Mouse (Mus musculus) heart, embryonic 14.5 days (tissue): ENCODE measurements at regions not wholly inside any gene's neighbourhood (a gene's known extent, or its start where the extent isn't known, plus 50 kb on each side); places are given as distances from the start of the nearest gene placed in this dataset.

Source experiments
- ATAC-seq: fragments of 200-750 bp; cut with Nextera tagmentation; 2 replicates; pipeline ENCODE4 v1.8.0; 2017; ENCODE audit warnings: low read depth, moderate TSS enrichment; ENCODE audit not compliant: insufficient number of reproducible peaks, insufficient read depth, low FRiP score
- H3K27ac ChIP-seq, 2 experiments: fragments of 200-500 bp in 1 of 2; fragments of 300-500 bp in 1 of 2; sonication (generic) in 1 of 2; replicated peaks in 1 of 2; 2 replicates each; pipeline ENCODE4 v1.5.1; 2012 to 2014; ENCODE audit warnings: low read depth in 2 of 2, low read length in 2 of 2, control low read depth in 1 of 2, mild to moderate bottlenecking in 1 of 2, mixed read lengths in 1 of 2; ENCODE audit not compliant: control insufficient read depth in 1 of 2, insufficient read depth in 1 of 2
- H3K27me3 ChIP-seq: fragments of 300-500 bp; sonication (generic); 2 replicates; pipeline ENCODE4 v1.6.1; 2014; ENCODE audit warnings: mild to moderate bottlenecking, low read length, control low read depth; ENCODE audit not compliant: control insufficient read depth, insufficient read depth
- H3K36me3 ChIP-seq: fragments of 300-500 bp; sonication (generic); 2 replicates; pipeline ENCODE4 v1.6.1; 2014; ENCODE audit warnings: mild to moderate bottlenecking, control low read depth, low read length, mixed read lengths; ENCODE audit not compliant: control insufficient read depth, insufficient read depth
- H3K4me1 ChIP-seq, 2 experiments: fragments of 200-500 bp in 1 of 2; fragments of 300-500 bp in 1 of 2; sonication (generic) in 1 of 2; 2 replicates each; pipeline ENCODE4 v1.6.1; 2012 to 2014; ENCODE audit warnings: low read length in 2 of 2, control low read depth in 1 of 2, mixed read lengths in 1 of 2; ENCODE audit not compliant: control insufficient read depth in 2 of 2, insufficient read depth in 2 of 2
- H3K4me2 ChIP-seq: fragments of 300-500 bp; sonication (generic); 2 replicates; pipeline ENCODE4 v1.6.1; 2014; ENCODE audit warnings: mild to moderate bottlenecking, low read length
- H3K4me3 ChIP-seq, 2 experiments: fragments of 200-500 bp in 1 of 2; fragments of 300-500 bp in 1 of 2; sonication (generic) in 1 of 2; 2 replicates each; pipeline ENCODE4 v1.5.1; 2012 to 2014; ENCODE audit warnings: low read length in 2 of 2, mild to moderate bottlenecking in 2 of 2, control low read depth in 1 of 2, low read depth in 1 of 2, moderate library complexity in 1 of 2; ENCODE audit not compliant: control insufficient read depth in 1 of 2, insufficient read depth in 1 of 2
- H3K9ac ChIP-seq: fragments of 300-500 bp; sonication (generic); 2 replicates; pipeline ENCODE4 v1.6.1; 2014; ENCODE audit warnings: mild to moderate bottlenecking, low read length
- H3K9me3 ChIP-seq: fragments of 300-500 bp; sonication (generic); 2 replicates; pipeline ENCODE4 v1.6.1; 2016; ENCODE audit warnings: low read length, control low read depth; ENCODE audit not compliant: control insufficient read depth
- WGBS: fragments of 180-500 bp; shearing (Covaris S2); extraction: QIAGEN DNeasy Blood & Tissue Kit; methylation state at CpG from one replicate; pipeline ENCODE4 v1.1.7; 2014; 5-methylcytosine and 5-hydroxymethylcytosine counted together

DNA sequence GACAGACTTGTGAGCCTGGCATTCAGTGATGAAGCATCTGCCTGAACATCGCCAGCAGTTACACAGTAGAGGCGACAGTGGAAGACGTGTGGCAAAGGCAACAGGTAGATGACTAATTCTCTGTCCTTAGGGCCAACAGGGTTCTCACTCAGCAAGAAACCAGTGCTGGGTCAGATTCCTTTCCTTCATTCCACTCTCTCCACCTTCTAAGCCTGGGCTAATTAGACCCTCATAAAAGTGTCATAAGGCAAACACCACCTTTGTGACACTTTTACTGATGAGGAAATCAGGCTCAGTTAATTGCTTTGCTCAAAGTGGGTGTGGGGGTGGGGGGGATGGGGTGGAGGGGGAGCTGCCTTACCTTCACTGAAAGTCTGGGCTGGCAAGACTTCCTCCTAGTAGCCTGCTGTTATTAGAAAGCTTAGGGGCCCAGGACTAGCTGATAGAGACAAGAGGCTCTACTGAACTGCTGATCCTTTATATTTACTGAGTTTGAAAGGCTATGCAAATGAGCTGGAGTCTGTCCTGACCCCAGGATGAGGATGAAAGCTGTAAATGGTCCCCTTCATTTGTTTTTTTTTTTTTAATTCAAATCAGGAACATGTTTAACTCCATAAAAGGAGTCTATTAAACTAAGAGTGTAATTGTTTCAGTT, 98.8 kb downstream of the Dact1 start:
- WGBS, result 60% methylated on average over 3 of the region's 3 CpGs
- no peak for ATAC-seq
- Histone ChIP-seq H3K27me3 (no peaks in the 10 kb centered on the region), H3K9ac (no peak overlapping the region), H3K9me3 (no peaks in the 10 kb centered on the region), H3K4me1 (no peaks in the 10 kb centered on the region), H3K4me3 (no peak overlapping the region), H3K4me2 (no peak overlapping the region), H3K27ac (no peak overlapping the region), H3K36me3 (no peaks in the 10 kb centered on the region)

DNA sequence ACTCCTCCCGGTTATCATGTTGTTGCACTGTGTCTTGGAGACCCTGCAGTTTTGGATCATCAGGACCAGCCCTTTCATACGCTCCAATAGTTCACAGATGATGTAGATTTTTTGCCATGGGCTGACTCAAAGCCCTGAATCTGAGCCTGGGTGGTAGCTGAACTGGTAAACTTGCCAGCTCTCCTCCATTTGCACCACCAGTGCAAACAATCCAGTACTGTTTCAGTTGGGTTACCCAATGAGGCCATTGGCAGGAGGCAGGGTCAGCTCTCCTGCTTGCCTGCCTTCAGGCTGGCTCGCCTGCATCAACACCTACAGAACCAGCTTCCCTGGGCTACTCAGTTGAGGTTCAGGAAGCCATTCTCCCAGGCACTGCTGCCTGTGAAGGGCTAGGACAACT, 102.6 kb downstream of the Dact1 start:
- H3K4me2 ChIP-seq, result no peak overlapping the region
- H3K4me3 ChIP-seq, result no peak overlapping the region
- ATAC-seq, result no peak
- 84% methylated on average over 3 of the region's 3 CpGs for WGBS
- no peaks in the 10 kb centered on the region for H3K27me3 ChIP-seq
- no peaks in the 10 kb centered on the region for H3K9me3 ChIP-seq
- no peak overlapping the region for H3K9ac ChIP-seq
- H3K27ac ChIP-seq, result no peak overlapping the region
- H3K36me3 ChIP-seq, result no peaks in the 10 kb centered on the region
- no peaks in the 10 kb centered on the region for H3K4me1 ChIP-seq

DNA sequence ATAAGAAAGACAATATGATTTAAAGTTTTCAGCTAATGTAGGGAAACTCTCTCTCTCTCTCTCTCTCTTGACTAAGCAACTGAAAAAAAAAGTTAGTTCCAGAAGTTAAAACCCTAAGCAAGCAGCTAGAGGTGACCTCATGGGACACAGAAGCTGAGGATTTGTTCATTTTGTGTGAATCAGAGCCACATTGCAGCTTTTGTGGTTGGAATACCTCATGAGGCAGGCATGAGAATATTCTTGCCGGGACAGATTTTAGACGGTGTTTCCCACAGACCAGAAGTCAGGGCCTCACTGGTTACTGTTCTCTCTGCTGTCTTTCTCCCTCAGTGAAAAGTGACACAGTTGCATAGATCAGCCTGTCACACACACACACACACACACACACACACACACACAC, 107.3 kb downstream of the Dact1 start:
- Histone ChIP-seq H3K36me3 (no peaks in the 10 kb centered on the region), H3K4me2 (no peak overlapping the region), H3K27ac (no peak overlapping the region), H3K4me3 (no peak overlapping the region), H3K4me1 (no peaks in the 10 kb centered on the region), H3K9ac (no peak overlapping the region), H3K27me3 (no peaks in the 10 kb centered on the region), H3K9me3 (no peaks in the 10 kb centered on the region)
- ATAC-seq, result no peak
- 77% methylated on average over 2 of the region's 2 CpGs for WGBS

- ATAC-seq, result no peak
Measured at GRCm38 (mm10) chr12:71418186-71418585, 108.5 kb downstream of the Dact1 start.

GRCm38 (mm10) chr12:71419161-71419560, 109.5 kb downstream of the Dact1 start:
- H3K36me3 ChIP-seq, result no peaks in the 10 kb centered on the region
- H3K27me3 ChIP-seq, result no peaks in the 10 kb centered on the region
- H3K4me3 ChIP-seq, result no peak overlapping the region
- H3K9me3 ChIP-seq, result no peaks in the 10 kb centered on the region
- no peak for ATAC-seq
- WGBS, result 50% methylated on average over 4 of the region's 4 CpGs
- H3K27ac ChIP-seq, result no peak overlapping the region
- no peaks in the 10 kb centered on the region for H3K4me1 ChIP-seq
- no peak overlapping the region for H3K4me2 ChIP-seq
- H3K9ac ChIP-seq, result no peak overlapping the region

More at GRCm38 (mm10) chr12:71418186-71418585, 108.5 kb downstream of the Dact1 start:
- no peak overlapping the region for H3K9ac ChIP-seq
- H3K4me2 ChIP-seq, result no peak overlapping the region
- WGBS, result 65% methylated on average over 7 of the region's 7 CpGs
- H3K27ac ChIP-seq, result no peak overlapping the region
- no peak overlapping the region for H3K4me3 ChIP-seq
- H3K36me3 ChIP-seq, result no peaks in the 10 kb centered on the region
- no peaks in the 10 kb centered on the region for H3K4me1 ChIP-seq
- no peaks in the 10 kb centered on the region for H3K9me3 ChIP-seq
- no peaks in the 10 kb centered on the region for H3K27me3 ChIP-seq

- 13% methylated on average over 10 of the region's 10 CpGs for WGBS
- H3K36me3 ChIP-seq, result no peaks in the 10 kb centered on the region
- H3K4me3 ChIP-seq, result no peak overlapping the region
- H3K4me1 ChIP-seq, result peaks cover 10 to 21% of the 10 kb centered on the region in 2 experiments
- H3K4me2 ChIP-seq, result no peak overlapping the region
- no peak overlapping the region for H3K27ac ChIP-seq
- H3K9ac ChIP-seq, result no peak overlapping the region
- no peak for ATAC-seq
- H3K27me3 ChIP-seq, result no peaks in the 10 kb centered on the region
- H3K9me3 ChIP-seq, result no peaks in the 10 kb centered on the region
Measured at GRCm38 (mm10) chr12:71426023-71426719, 116.5 kb downstream of the Dact1 start.

- WGBS, result 48% methylated on average over 2 of the region's 2 CpGs
- H3K36me3 ChIP-seq, result no peaks in the 10 kb centered on the region
- H3K9ac ChIP-seq, result no peak overlapping the region
- H3K27ac ChIP-seq, result no peak overlapping the region
- no peak overlapping the region for H3K4me3 ChIP-seq
- ATAC-seq, result no peak
- peaks cover 10 to 21% of the 10 kb centered on the region in 2 experiments for H3K4me1 ChIP-seq
- H3K4me2 ChIP-seq, result no peak overlapping the region
- H3K9me3 ChIP-seq, result no peaks in the 10 kb centered on the region
- H3K27me3 ChIP-seq, result no peaks in the 10 kb centered on the region
Measured at GRCm38 (mm10) chr12:71427974-71428373, 118.3 kb downstream of the Dact1 start.
